Mouse (Mus musculus): ENCODE data around the gene Arg1. TPM values are rescaled to one million over a fixed set of nuclear protein-coding genes. Genes with fewer than 3 reads are reported as not detected.

Arg1 gene
- 1.4 and 12.7 TPM in 2 replicates for polyA plus RNA-seq (2016; fragmentation: Nextera tagmentation; extraction: Ambion mirVana)

- 53% methylated on average over 14 of the region's 14 CpGs for WGBS
- Histone ChIP-seq H3K4me1 (peaks cover 20% of the 10 kb centered on the region), H3K36me3 (no peaks in the 10 kb centered on the region), H3K9me3 (no peaks in the 10 kb centered on the region), H3K27ac (0 out of 2 replicates have a peak within 1 kb of the TSS, but pooled peaks have one; percentile 36), H3K27me3 (ENCODE audit: insufficient read depth, poor library complexity, severe bottlenecking) (no peaks in the 10 kb centered on the region), H3K4me3 (peak within 1 kb of the TSS; percentile 48)
- no peak for DNase-seq (ENCODE audit: low spot score)
Measured at GRCm38 (mm10) chr10:24926962-24927720, at the start of gene Arg1. Gene Arg1 (minus strand): TSS chr10:24927484.

GRCm38 (mm10) chr10:24973845-24974514, 46.7 kb upstream of the Arg1 start:
- Histone ChIP-seq H3K27me3 (ENCODE audit: insufficient read depth, poor library complexity, severe bottlenecking) (no peaks in the 10 kb centered on the region), H3K9me3 (no peaks in the 10 kb centered on the region), H3K36me3 (no peaks in the 10 kb centered on the region), H3K4me3 (no peak overlapping the region), H3K4me1 (peaks cover 7% of the 10 kb centered on the region; the same call in 1 of the 2 replicates), H3K27ac (no peak overlapping the region)
- DNase-seq (ENCODE audit: low spot score) = no peak
- WGBS = 87% methylated on average over 11 of the region's 11 CpGs

GRCm38 (mm10) chr10:24973385-24973784, 46.1 kb upstream of the Arg1 start:
- Histone ChIP-seq H3K4me3 (no peak overlapping the region), H3K4me1 (peaks cover 7% of the 10 kb centered on the region; the same call in 1 of the 2 replicates), H3K36me3 (no peaks in the 10 kb centered on the region), H3K9me3 (no peaks in the 10 kb centered on the region), H3K27ac (peak overlapping the region; percentile 44; the same call in 1 of the 2 replicates), H3K27me3 (ENCODE audit: insufficient read depth, poor library complexity, severe bottlenecking) (no peaks in the 10 kb centered on the region)
- WGBS = 48% methylated on average over 5 of the region's 5 CpGs
- DNase-seq (ENCODE audit: low spot score) = no peak

- H3K27me3 ChIP-seq (ENCODE audit: insufficient read depth, poor library complexity, severe bottlenecking) = no peaks in the 10 kb centered on the region
- peaks cover 7% of the 10 kb centered on the region; the same call in 1 of the 2 replicates for H3K4me1 ChIP-seq
- peak overlapping the region; percentile 44; the same call in 1 of the 2 replicates for H3K27ac ChIP-seq
- no peak overlapping the region for H3K4me3 ChIP-seq
- H3K9me3 ChIP-seq = no peaks in the 10 kb centered on the region
- no peak for DNase-seq (ENCODE audit: low spot score)
- H3K36me3 ChIP-seq = no peaks in the 10 kb centered on the region
- WGBS = 28% methylated on average over 4 of the region's 4 CpGs
Measured at GRCm38 (mm10) chr10:24972923-24973322, 45.6 kb upstream of the Arg1 start.

- Histone ChIP-seq H3K9me3 (no peaks in the 10 kb centered on the region), H3K27me3 (ENCODE audit: insufficient read depth, poor library complexity, severe bottlenecking) (no peaks in the 10 kb centered on the region), H3K27ac (no peak overlapping the region), H3K4me3 (no peak overlapping the region), H3K36me3 (no peaks in the 10 kb centered on the region), H3K4me1 (peaks cover 9% of the 10 kb centered on the region)
- DNase-seq (ENCODE audit: low spot score) = no peak
- 69% methylated on average over 12 of the region's 12 CpGs for WGBS
Measured at GRCm38 (mm10) chr10:24965821-24966550, 38.7 kb upstream of the Arg1 start.

- H3K27me3 ChIP-seq (ENCODE audit: insufficient read depth, poor library complexity, severe bottlenecking) = no peaks in the 10 kb centered on the region
- no peak for DNase-seq (ENCODE audit: low spot score)
- no peak overlapping the region for H3K27ac ChIP-seq
- H3K4me1 ChIP-seq = peaks cover 24% of the 10 kb centered on the region
- no peak overlapping the region for H3K4me3 ChIP-seq
- WGBS = 73% methylated on average over 2 of the region's 2 CpGs
- H3K36me3 ChIP-seq = no peaks in the 10 kb centered on the region
- no peaks in the 10 kb centered on the region for H3K9me3 ChIP-seq
Measured at GRCm38 (mm10) chr10:24961889-24962288, 34.6 kb upstream of the Arg1 start.

GRCm38 (mm10) chr10:24961112-24961511, 33.8 kb upstream of the Arg1 start:
- H3K27me3 ChIP-seq (ENCODE audit: insufficient read depth, poor library complexity, severe bottlenecking) = no peaks in the 10 kb centered on the region
- no peak overlapping the region for H3K27ac ChIP-seq
- WGBS = 44% methylated on average over 2 of the region's 2 CpGs
- H3K4me3 ChIP-seq = no peak overlapping the region
- no peak for DNase-seq (ENCODE audit: low spot score)
- no peaks in the 10 kb centered on the region for H3K9me3 ChIP-seq
- H3K36me3 ChIP-seq = no peaks in the 10 kb centered on the region
- H3K4me1 ChIP-seq = peaks cover 17% of the 10 kb centered on the region

GRCm38 (mm10) chr10:24959043-24959916, 32.0 kb upstream of the Arg1 start:
- Histone ChIP-seq H3K27me3 (ENCODE audit: insufficient read depth, poor library complexity, severe bottlenecking) (no peaks in the 10 kb centered on the region), H3K9me3 (no peaks in the 10 kb centered on the region), H3K36me3 (no peaks in the 10 kb centered on the region), H3K4me3 (peak overlapping the region; percentile 42), H3K4me1 (peaks cover 15% of the 10 kb centered on the region), H3K27ac (no peak overlapping the region)
- DNase-seq (ENCODE audit: low spot score) = no peak
- WGBS = 36% methylated on average over 15 of the region's 15 CpGs

- 50% methylated on average over 15 of the region's 15 CpGs for WGBS
- DNase-seq (ENCODE audit: low spot score) = no peak
- peak overlapping the region; percentile 42 for H3K4me3 ChIP-seq
- peaks cover 15% of the 10 kb centered on the region for H3K4me1 ChIP-seq
- H3K9me3 ChIP-seq = no peaks in the 10 kb centered on the region
- H3K36me3 ChIP-seq = no peaks in the 10 kb centered on the region
- H3K27me3 ChIP-seq (ENCODE audit: insufficient read depth, poor library complexity, severe bottlenecking) = no peaks in the 10 kb centered on the region
- no peak overlapping the region for H3K27ac ChIP-seq
Measured at GRCm38 (mm10) chr10:24958280-24959042, 31.2 kb upstream of the Arg1 start.

GRCm38 (mm10) chr10:24953876-24954275, 26.6 kb upstream of the Arg1 start:
- H3K27me3 ChIP-seq (ENCODE audit: insufficient read depth, poor library complexity, severe bottlenecking) = no peaks in the 10 kb centered on the region
- peaks cover 7% of the 10 kb centered on the region for H3K4me1 ChIP-seq
- 75% methylated on average over 6 of the region's 6 CpGs for WGBS
- no peak overlapping the region for H3K27ac ChIP-seq
- no peaks in the 10 kb centered on the region for H3K36me3 ChIP-seq
- H3K9me3 ChIP-seq = no peaks in the 10 kb centered on the region
- DNase-seq (ENCODE audit: low spot score) = no peak
- H3K4me3 ChIP-seq = no peak overlapping the region

- H3K9me3 ChIP-seq = no peaks in the 10 kb centered on the region
- H3K27ac ChIP-seq = no peak overlapping the region
- no peak overlapping the region for H3K4me3 ChIP-seq
- WGBS = 83% methylated on average over 7 of the region's 7 CpGs
- no peaks in the 10 kb centered on the region for H3K36me3 ChIP-seq
- no peak for DNase-seq (ENCODE audit: low spot score)
- no peaks in the 10 kb centered on the region; the same call in 1 of the 2 replicates for H3K4me1 ChIP-seq
- H3K27me3 ChIP-seq (ENCODE audit: insufficient read depth, poor library complexity, severe bottlenecking) = no peaks in the 10 kb centered on the region
Measured at GRCm38 (mm10) chr10:24952549-24952948, 25.3 kb upstream of the Arg1 start.

Data from heart, embryonic 10.5 days (tissue).